Mouse (Mus musculus): ENCODE measurements around the gene Rab11fip4.

The Rab11fip4 gene

GRCm38 (mm10) chr11:79614880-79615279 lies 23.9 kb downstream of the Rab11fip4 start:
- DNase-seq (ENCODE audit: low spot score) = no peak

DNA sequence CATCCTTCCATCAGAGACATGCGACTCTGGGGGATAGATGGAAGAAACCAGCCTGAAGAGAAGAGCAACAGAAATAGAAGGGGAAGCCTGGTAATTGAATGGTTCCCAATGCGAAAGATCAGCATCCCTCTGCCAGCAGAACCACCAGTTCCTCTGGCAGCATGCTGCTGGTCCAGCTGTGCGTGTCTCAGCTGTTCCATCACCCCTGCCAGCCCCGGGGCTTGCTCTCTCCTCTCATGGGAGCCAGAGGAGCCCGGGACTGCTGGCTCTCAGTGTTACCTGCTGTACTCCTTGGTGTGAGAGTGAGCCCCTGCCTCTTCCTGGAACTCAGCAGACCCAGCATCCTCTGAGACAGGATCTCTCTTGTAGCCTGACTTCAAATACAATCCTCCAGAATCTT lies 24.9 kb downstream of the Rab11fip4 start:
- DNase-seq (ENCODE audit: low spot score) = no peak

- no peak for DNase-seq (ENCODE audit: low spot score)
These were observed 27.0 kb downstream of the Rab11fip4 start for GRCm38 (mm10) chr11:79617991-79618390.

DNA sequence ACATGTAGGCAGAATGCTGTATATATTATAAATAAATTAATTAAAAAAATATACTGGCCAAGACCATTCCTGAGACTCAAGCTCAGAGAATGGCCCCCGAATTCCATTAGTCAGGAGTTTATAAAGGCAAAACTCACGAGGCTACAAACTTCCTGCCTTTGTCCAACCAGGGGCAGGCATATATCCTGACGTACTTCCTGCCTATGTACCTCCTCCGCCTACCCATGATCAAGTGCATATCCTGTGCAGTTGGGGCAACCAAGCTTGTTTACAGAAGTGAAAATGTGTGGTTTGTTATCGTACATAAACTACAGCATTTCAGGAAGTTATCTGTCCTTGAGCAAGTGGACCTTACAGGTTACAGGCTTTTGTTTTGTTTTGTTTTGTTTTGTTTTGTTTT lies 32.0 kb downstream of the Rab11fip4 start:
- no peak for DNase-seq (ENCODE audit: low spot score)

GRCm38 (mm10) chr11:79624801-79625302 lies 33.8 kb downstream of the Rab11fip4 start:
- DNase-seq (ENCODE audit: low spot score) = peak; percentile 55

DNA sequence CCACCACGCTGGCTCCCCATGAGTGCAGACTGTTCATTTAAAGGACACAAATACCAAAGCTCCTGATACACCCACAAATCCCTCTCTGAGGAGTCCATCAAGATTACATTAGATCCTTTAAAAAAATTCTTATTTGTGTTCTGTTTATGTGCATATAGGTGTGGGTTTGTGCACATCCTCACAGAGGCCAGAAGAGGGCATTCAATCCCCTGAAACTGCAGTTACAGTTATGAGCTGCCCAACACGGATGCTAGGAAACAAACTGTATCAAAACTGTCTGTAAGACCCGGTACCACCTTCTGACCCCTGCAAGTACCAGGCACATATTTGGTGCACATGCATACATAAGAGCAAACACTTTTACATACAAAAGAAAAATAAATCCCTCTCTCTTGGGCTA lies 37.7 kb downstream of the Rab11fip4 start:
- no peak for DNase-seq (ENCODE audit: low spot score)

- no peak for DNase-seq (ENCODE audit: low spot score)
These were observed 38.9 kb downstream of the Rab11fip4 start for GRCm38 (mm10) chr11:79629752-79630374.

DNA sequence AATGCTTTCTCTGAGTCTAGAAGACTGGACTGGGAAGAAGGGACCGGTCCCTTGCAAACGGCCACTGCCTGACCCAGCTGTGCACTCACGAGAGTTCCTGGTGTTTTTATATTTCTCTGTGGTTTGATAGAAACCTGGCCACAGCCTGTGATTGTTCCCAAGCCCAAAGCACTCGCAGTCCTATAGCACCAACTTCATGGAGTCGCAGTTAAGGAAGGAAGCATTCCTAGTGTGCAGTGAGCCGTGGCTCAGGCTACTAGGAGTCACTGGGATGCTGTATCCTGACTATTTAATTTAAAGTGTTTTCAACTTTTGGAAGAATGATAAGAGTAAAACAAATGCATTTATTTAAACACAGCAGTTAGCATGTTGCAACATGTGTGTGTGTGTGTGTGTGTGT lies 39.5 kb downstream of the Rab11fip4 start:
- no peak for DNase-seq (ENCODE audit: low spot score)

GRCm38 (mm10) chr11:79633366-79633765 lies 42.4 kb downstream of the Rab11fip4 start:
- no peak for DNase-seq (ENCODE audit: low spot score)

GRCm38 (mm10) chr11:79635661-79636449 lies 44.8 kb downstream of the Rab11fip4 start:
- DNase-seq (ENCODE audit: low spot score) = no peak

DNA sequence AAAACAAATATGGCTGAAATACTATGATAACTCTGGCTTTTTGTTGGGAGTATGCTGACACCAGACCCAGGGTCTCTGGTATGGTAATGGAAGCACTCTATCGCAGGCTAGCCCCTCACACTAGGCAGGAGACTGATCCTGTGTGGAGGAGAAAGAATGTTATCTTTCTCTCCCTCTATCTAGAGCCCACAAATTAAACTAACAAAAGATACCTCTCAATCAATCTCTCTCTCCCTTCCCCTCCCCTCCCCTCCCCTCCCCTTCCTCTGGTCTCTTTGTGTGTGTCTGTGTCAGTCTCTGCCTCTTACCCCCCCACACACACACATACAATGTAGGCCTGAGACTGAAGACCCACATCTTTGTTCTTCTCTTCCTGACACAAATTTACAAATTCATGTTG lies 45.5 kb downstream of the Rab11fip4 start:
- no peak for DNase-seq (ENCODE audit: low spot score)

DNA sequence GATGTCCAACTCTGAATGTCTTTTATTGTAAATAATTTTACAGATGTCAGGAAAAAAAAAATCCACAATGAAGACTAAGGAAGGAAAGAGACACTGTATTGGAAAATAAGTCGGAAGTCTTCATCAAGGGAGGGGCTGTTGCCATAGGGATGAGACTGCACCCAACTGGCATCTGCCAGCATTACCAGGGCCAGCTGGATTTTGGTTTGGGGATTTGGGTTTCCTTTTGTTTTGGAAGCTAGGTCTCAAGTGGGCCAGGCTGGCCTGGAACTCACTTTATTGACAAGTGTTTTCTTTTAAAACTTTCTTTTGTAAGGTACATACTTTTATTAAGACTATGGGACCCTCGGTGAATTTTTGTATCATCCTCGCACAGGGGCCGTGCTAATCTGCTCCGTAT lies 47.7 kb downstream of the Rab11fip4 start:
- DNase-seq (ENCODE audit: low spot score) = no peak

DNA sequence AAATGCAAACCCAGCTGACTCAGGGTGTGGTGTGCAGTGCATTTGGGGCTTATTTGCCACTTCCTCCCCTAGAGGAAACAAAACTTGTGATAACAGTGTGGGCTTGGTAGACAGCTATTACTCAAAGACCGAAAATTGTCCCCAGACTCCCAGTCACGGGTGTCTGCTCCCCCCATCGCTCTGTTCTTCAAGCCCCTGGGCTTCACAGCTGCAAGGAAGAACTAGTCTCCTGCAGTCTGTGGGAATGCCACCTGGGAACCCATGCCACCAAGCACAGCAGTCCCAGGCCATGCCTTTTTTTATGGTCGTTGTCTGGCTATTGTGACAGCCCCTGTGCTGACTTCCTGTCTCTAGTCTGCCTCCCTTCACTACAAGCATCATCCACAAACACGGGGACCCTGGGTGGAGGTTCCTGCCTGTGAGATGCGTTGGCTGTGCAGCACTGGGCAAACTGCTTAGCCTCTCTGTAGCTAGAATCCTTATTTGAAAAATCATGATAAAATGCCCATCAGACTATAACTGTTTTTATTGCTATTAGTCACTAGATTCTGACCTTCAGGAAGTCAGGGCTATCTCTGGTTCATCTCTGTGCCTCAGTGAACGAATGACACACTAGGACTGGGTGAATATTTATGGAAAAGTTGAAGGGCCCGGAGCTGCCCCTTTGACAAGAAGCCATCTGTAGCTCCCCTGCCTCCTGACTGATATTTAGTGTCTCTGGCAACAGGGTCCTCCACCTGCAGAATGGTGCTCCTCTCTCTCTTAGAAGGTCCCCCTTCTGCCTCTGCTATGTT lies 50.1 kb downstream of the Rab11fip4 start:
- DNase-seq (ENCODE audit: low spot score) = no peak

DNA sequence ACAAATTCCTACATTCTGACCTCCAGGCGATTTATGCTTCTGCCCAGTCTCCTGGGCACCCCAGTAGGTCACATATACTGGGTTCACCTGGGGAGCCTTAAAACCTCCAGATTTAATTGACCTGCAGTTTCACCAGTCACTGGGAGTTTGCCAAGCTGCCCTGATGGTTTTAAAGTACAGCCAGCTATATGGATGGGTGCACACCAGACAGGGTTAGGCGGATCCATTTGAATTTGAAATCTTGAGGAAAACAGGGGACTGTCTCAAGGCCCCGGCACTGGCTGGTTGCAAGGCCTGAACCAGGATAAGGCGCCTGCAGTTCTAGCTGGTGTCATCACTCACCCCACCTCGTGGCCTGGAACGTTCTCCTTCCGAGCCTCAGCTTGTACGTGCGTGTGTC lies 52.7 kb downstream of the Rab11fip4 start:
- DNase-seq (ENCODE audit: low spot score) = no peak

DNA sequence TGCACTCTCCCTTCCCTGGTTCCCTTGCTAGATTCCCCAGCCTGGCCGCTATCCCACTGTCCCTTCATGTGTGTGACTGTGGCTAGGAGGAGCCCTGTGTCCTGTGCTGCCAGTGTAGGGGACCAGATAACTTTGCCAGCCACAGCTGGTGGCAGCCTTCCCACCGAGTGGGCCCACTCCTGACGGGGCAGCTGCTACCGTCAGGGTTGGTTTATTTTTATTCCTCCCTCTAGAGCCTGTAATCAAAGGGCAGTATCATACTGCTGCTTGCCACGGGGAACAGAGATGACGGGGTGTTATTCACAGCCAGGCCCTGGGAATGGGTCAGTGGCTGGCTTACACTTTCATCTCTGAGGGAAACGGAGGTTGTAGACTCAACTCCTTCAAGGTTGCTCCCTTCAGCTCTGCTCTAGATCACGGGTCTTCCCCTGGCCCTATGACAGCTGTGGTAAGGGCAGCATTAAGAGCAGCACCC lies 53.7 kb downstream of the Rab11fip4 start:
- DNase-seq (ENCODE audit: low spot score) = no peak

GRCm38 (mm10) chr11:79646026-79646425 lies 55.0 kb downstream of the Rab11fip4 start:
- DNase-seq (ENCODE audit: low spot score) = no peak

DNA sequence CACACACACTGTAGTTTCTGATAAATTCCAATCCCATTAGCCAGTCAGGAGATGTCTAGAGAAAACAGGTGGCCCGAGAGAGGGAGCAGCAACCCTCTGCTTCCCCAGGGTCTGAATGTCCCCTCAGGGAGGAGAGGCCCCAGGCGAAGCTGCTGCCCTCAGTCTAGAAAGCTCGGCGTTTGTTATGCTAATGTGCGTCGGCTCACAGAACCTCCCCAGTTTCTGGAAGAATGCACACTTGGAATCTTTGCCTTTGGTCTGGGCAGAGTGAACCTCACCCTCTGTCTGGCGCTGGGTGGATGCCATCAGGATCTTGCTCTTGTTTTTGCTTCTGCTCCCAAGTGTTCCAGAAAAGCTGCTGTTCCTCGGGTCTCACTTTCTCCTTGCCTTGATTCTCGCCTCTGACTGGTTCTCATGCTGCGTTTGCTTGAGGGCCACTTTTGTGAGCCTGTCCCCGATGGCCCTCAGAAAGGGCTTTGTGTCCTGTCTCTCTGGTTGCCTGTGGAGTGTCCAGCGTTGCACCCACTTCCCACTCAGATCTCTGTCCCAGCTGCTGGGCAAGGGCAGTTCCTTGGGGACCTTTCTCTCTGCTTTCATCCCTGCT lies 55.6 kb downstream of the Rab11fip4 start:
- no peak for DNase-seq (ENCODE audit: low spot score)

DNA sequence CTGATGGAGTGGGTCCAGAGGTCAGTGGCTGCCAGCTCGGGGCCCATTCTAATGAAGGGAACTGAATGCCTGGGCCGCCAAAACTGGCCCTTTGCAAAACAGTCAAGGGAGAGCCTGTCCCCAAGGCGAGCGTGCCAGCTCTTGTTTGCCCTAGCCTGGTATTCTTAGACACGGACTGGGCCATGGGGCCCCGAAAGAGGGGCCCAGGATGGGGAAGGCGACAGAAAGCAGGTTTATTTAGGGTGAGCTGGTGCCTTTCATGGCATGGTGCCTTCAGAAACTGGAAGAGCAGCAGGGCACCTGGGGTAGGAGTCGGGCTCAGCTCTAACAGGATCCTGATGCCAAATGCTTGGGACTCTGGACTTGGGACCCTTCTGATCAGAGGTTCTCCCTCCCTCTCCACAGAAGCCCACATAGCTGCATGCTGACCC lies 56.1 kb downstream of the Rab11fip4 start:
- no peak for DNase-seq (ENCODE audit: low spot score)

DNA sequence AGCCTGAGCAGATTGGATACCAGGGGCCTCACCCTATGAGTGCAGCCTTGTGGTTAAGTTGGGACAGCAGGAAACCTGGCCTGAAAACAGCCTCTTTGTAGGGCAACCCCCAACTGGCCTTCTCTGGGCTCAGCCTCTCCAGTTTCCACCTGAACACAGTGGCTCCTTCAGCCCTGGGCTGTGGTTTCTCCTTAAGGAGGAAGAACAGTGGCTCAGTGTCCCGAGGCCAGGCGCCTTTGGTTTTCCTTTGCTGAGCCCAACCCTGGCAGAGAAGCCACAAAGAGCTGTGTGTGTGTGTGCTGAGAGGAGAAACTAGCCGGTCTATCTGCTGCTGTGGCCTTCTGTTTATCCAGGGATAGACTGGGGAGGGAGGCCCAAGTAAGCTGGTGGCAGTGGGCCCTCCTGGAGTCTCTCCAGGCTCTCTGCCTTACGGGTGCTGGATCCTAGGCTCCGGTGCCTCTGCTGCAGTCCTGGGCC lies 59.4 kb downstream of the Rab11fip4 start:
- DNase-seq (ENCODE audit: low spot score) = no peak

DNA sequence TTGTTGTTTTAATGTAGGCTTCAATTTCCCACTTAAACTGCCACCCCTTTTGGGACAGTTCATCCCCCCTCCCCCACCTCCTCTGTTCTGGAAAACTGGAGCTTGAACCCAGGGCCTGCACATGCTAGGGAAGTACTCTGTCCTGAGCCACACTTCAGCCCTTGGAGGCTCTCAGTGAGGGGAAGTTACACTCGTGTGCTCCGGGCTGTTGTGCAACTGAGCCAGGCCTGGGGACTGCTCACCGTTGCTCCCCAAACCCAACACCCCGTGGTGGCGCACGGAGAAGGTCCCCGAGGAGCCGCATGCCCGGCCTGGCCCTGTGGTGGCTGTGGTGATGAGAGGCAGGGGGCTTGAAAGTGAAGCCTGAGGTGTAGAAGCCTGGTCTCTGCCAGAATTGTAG lies 61.2 kb downstream of the Rab11fip4 start:
- no peak for DNase-seq (ENCODE audit: low spot score)

DNA sequence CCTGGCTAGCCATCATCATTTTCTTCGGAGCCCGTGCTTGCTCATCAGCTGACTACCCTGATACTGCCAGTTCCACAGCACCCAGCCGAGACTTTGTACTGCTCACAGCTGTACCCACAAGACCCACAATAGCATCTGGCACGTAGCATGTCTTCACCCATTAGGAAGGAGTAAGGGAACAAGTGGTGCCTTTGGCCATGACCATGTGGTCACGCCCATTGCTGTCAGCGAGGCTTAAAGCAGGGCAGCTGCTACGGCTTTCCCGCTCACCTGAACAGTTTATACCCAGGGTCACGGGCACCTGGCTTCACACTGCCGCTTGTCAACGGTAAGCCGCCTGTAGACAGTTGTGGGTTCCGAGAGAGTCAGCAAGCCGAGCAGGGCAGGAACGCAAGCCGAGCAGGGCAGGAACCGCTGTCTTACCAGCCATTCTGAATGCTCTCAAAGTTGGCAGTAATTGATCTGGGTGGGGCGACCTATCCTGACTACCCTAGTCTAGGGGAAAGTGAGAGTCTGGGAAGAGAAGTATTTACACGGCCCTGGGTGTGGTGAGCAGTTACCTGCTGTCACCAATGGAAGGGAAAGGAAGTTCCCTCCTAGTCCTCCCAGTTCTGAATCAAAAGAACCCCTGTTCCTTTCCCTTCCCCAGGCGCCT lies 62.0 kb downstream of the Rab11fip4 start:
- no peak for DNase-seq (ENCODE audit: low spot score)

All from left cerebral cortex, adult 11 months (tissue).